Mouse (Mus musculus): ENCODE measurements at regions not wholly inside any gene's neighbourhood (a gene's known extent, or its start where the extent isn't known, plus 50 kb on each side); places are given as distances from the start of the nearest gene placed in this dataset.

DNA sequence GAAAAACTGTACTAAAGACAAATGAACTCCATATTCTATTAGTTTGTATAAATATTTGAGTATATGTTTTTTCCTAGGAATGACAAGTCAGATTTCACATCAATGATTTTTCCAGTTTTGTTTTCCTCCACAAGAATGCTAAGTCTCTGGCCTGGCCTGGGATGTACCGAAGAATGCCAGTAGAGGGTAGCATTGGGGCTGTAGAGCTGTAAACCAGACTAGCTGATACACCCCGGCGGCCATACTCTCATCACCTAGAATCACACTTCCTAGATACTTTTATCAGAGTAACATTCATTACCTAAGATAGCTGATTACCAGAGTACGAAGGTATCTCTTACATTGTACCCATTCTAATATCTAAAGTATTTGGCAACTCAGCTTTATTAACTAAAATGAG, 372.4 kb downstream of the Arl4a start:
- Histone ChIP-seq H3K36me3 (ENCODE audit: control insufficient read depth, insufficient read depth, low read length) (no peaks in the 10 kb centered on the region), H3K27me3 (ENCODE audit: control insufficient read depth, insufficient read depth, low read length) (no peaks in the 10 kb centered on the region), H3K4me1 (ENCODE audit: control insufficient read depth, insufficient read depth, low read length) (no peaks in the 10 kb centered on the region), H3K79me2 (replicated peaks; ENCODE audit: control insufficient read depth, insufficient read depth, low read length) (no peaks in the 10 kb centered on the region), H3K27ac (no peak overlapping the region), H3K4me3 (no peak overlapping the region), H3K9ac (ENCODE audit: low read depth, low read length) (no peak overlapping the region)
- WGBS, result 7% methylated on average over 4 of the region's 4 CpGs
- DNase-seq, result peak; percentile 12 to 56
- intact Hi-C loops (cut with DNase I), result loop anchor here (1.0 kb wide), 1 partner anchor 375 kb away; no protein-coding TSS in a partner anchor
- TF ChIP-seq CTCF (IDR thresholded peaks at IDR 0.05) (peak; percentile 84), POLR2A (IDR thresholded peaks at IDR 0.05; ENCODE audit: insufficient read depth, low read depth, low read length) (no peak)

DNA sequence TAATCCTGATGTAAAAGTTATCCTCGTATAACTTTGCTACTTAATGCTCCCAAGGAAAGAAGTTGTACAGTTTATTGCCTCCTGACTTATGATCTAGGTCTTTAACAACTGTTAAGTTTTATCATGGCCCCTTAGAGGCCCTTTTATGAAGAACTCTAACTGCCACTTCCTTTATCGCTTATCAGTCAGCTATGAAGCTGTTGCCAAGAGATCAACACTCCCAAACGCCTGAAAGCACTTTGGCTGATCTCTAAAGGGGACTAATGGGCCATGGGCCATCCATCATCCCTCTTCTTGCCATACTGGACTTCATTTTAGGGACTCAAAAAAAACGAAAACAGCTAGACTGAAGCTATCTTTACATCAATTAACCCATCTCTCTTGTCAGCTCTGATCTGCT, 377.4 kb downstream of the Arl4a start:
- Histone ChIP-seq H3K4me1 (ENCODE audit: control insufficient read depth, insufficient read depth, low read length) (no peaks in the 10 kb centered on the region), H3K4me3 (no peak overlapping the region), H3K79me2 (replicated peaks; ENCODE audit: control insufficient read depth, insufficient read depth, low read length) (no peaks in the 10 kb centered on the region), H3K36me3 (ENCODE audit: control insufficient read depth, insufficient read depth, low read length) (no peaks in the 10 kb centered on the region), H3K27me3 (ENCODE audit: control insufficient read depth, insufficient read depth, low read length) (no peaks in the 10 kb centered on the region), H3K9ac (ENCODE audit: low read depth, low read length) (no peak overlapping the region), H3K27ac (no peak overlapping the region)
- 46% methylated on average over 4 of the region's 4 CpGs for WGBS
- TF ChIP-seq POLR2A (IDR thresholded peaks at IDR 0.05; ENCODE audit: insufficient read depth, low read depth, low read length) (no peak), CTCF (IDR thresholded peaks at IDR 0.05) (no peak), EP300 (IDR thresholded peaks at IDR 0.05; ENCODE audit: insufficient read depth, low read depth, low read length) (no peak)
- intact Hi-C loops (cut with DNase I), result loop anchor here (5.0 kb wide), 1 partner anchor 148 kb away; no protein-coding TSS in a partner anchor
- DNase-seq, result no peak

DNA sequence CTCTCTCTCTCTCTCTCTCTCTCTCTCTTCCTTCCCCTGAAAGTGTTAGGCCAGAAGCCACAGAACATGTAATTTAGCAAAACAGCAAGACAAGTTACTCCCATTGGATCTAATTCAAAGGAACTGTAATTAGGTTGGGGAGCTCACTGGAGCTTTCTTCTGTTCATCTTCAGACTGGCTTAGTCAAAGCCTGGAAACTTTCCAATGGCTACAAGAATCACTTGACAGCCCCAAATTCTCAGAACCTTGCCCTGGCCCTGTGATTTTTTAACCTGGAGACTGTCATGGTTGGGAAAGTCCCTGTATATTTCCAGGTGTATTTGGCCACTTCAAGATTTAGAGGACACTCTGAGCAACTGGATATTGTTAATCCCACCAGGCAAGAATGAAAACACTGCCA, 381.2 kb downstream of the Arl4a start:
- TF ChIP-seq CTCF (IDR thresholded peaks at IDR 0.05), result no peak
- no peak for TF ChIP-seq EP300 (IDR thresholded peaks at IDR 0.05; ENCODE audit: insufficient read depth, low read depth, low read length)
- TF ChIP-seq POLR2A (IDR thresholded peaks at IDR 0.05; ENCODE audit: insufficient read depth, low read depth, low read length), result no peak
- H3K79me2 ChIP-seq (replicated peaks; ENCODE audit: control insufficient read depth, insufficient read depth, low read length), result no peaks in the 10 kb centered on the region
- intact Hi-C loops (cut with DNase I), result no loop called here
- no peaks in the 10 kb centered on the region for H3K4me1 ChIP-seq (ENCODE audit: control insufficient read depth, insufficient read depth, low read length)
- no peaks in the 10 kb centered on the region for H3K36me3 ChIP-seq (ENCODE audit: control insufficient read depth, insufficient read depth, low read length)
- H3K27me3 ChIP-seq (ENCODE audit: control insufficient read depth, insufficient read depth, low read length), result no peaks in the 10 kb centered on the region
- DNase-seq, result no peak
- H3K9ac ChIP-seq (ENCODE audit: low read depth, low read length), result no peak overlapping the region
- no peak overlapping the region for H3K27ac ChIP-seq
- H3K4me3 ChIP-seq, result no peak overlapping the region

DNA sequence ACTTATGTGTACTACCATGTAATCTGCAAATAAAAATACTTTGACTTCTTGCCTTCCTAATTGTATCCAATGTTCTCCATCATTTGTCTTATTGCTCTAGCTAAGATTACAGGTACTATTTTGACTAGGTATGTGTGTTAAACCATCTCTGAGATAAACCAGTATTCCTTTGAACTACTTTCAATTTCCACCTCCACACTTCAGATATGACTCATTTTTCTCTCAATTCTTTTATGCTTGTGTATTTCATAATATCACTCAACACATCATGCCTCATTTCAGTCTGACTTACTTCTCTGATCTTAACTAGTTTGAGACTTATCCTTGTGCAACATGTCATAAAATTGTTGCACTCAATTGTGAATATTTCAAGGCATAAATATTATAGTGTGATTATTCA, 388.9 kb downstream of the Arl4a start:
- no peak for DNase-seq
- Histone ChIP-seq H3K27ac (no peak overlapping the region), H3K9ac (ENCODE audit: low read depth, low read length) (no peak overlapping the region), H3K79me2 (replicated peaks; ENCODE audit: control insufficient read depth, insufficient read depth, low read length) (no peaks in the 10 kb centered on the region), H3K4me3 (no peak overlapping the region), H3K4me1 (ENCODE audit: control insufficient read depth, insufficient read depth, low read length) (no peaks in the 10 kb centered on the region), H3K36me3 (ENCODE audit: control insufficient read depth, insufficient read depth, low read length) (no peaks in the 10 kb centered on the region), H3K27me3 (ENCODE audit: control insufficient read depth, insufficient read depth, low read length) (no peaks in the 10 kb centered on the region)
- TF ChIP-seq CTCF (IDR thresholded peaks at IDR 0.05) (no peak), EP300 (IDR thresholded peaks at IDR 0.05; ENCODE audit: insufficient read depth, low read depth, low read length) (no peak), POLR2A (IDR thresholded peaks at IDR 0.05; ENCODE audit: insufficient read depth, low read depth, low read length) (no peak)
- intact Hi-C loops (cut with DNase I), result no loop called here

DNA sequence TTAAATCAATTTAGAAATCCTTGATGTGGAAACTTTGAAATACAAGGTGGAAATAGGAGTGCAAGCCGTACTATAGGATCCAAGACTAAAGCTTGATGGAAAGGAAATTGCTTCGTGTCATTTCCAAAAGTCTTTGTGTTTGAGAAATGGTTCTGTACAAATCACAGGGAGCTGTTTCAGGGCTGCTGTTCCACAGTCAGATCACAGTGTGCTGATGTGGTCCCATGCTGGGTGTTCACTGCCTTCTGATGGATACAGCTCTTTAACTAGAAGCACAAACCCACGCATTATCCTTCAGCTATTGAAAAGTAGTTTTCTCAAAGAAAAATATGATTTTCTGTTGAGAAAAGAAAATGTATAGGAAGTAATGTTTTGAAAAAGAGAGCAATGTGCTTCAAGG, 391.3 kb downstream of the Arl4a start:
- TF ChIP-seq EP300 (IDR thresholded peaks at IDR 0.05; ENCODE audit: insufficient read depth, low read depth, low read length), result no peak
- no peak for TF ChIP-seq CTCF (IDR thresholded peaks at IDR 0.05)
- TF ChIP-seq POLR2A (IDR thresholded peaks at IDR 0.05; ENCODE audit: insufficient read depth, low read depth, low read length), result no peak

DNA sequence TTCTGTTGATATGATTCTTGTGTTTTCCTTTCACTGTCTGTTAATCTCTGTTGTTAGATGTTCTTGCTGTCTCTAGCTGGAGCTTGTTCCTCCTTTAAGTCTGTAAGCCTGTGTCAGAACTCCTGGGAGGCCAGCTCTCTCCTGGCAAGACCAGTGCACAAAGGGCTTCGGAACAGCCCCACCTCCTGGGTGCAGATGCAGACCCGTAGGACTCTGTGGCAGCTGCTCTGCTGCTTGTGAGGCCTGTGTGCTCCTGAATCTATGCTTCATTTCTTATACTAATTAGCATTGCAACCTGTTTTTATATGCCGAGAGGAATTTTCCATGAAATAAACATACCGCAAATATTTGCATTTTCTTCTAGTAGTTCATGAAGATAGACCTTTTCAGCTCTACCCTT, 392.2 kb downstream of the Arl4a start:
- Histone ChIP-seq H3K4me1 (ENCODE audit: control insufficient read depth, insufficient read depth, low read length) (no peaks in the 10 kb centered on the region), H3K79me2 (replicated peaks; ENCODE audit: control insufficient read depth, insufficient read depth, low read length) (no peaks in the 10 kb centered on the region), H3K4me3 (no peak overlapping the region), H3K36me3 (ENCODE audit: control insufficient read depth, insufficient read depth, low read length) (no peaks in the 10 kb centered on the region), H3K9ac (ENCODE audit: low read depth, low read length) (no peak overlapping the region), H3K27ac (no peak overlapping the region), H3K27me3 (ENCODE audit: control insufficient read depth, insufficient read depth, low read length) (no peaks in the 10 kb centered on the region)
- TF ChIP-seq POLR2A (IDR thresholded peaks at IDR 0.05; ENCODE audit: insufficient read depth, low read depth, low read length) (no peak), CTCF (IDR thresholded peaks at IDR 0.05) (no peak), EP300 (IDR thresholded peaks at IDR 0.05; ENCODE audit: insufficient read depth, low read depth, low read length) (no peak)
- intact Hi-C loops (cut with DNase I), result no loop called here
- no peak for DNase-seq
- WGBS, result 83% methylated on average over 4 of the region's 4 CpGs

More for the DNA sequence above, 391.3 kb downstream of the Arl4a start:
- Histone ChIP-seq H3K4me1 (ENCODE audit: control insufficient read depth, insufficient read depth, low read length) (no peaks in the 10 kb centered on the region), H3K9ac (ENCODE audit: low read depth, low read length) (no peak overlapping the region), H3K36me3 (ENCODE audit: control insufficient read depth, insufficient read depth, low read length) (no peaks in the 10 kb centered on the region), H3K27me3 (ENCODE audit: control insufficient read depth, insufficient read depth, low read length) (no peaks in the 10 kb centered on the region), H3K27ac (no peak overlapping the region), H3K79me2 (replicated peaks; ENCODE audit: control insufficient read depth, insufficient read depth, low read length) (no peaks in the 10 kb centered on the region), H3K4me3 (no peak overlapping the region)
- intact Hi-C loops (cut with DNase I), result no loop called here
- no peak for DNase-seq
- WGBS, result 81% methylated on average over 3 of the region's 3 CpGs
